Mouse (Mus musculus): ENCODE data around the gene Cnih2. TPM values are rescaled to one million over a fixed set of nuclear protein-coding genes. Genes with fewer than 3 reads are reported as not detected.
A peak's percentile ranks its signal among the peaks of the same experiment; 100 is the strongest.

The Cnih2 gene
- polyA plus RNA-seq, 1 experiment, result 3.7 TPM

GRCm38 (mm10) chr19:5068570-5069234, 29.6 kb downstream of the Cnih2 start:
- Histone ChIP-seq H3K9ac (ENCODE audit: low read depth, poor library complexity, severe bottlenecking) (peak overlapping the region; percentile 33; the same call in 1 of the 2 replicates), H3K4me3 (ENCODE audit: low read depth, low read length) (peak overlapping the region; percentile 39), H3K9me3 (replicated peaks; ENCODE audit: control insufficient read depth, insufficient read depth, low read length, poor library complexity, severe bottlenecking) (no peaks in the 10 kb centered on the region), H3K36me3 (ENCODE audit: control insufficient read depth, insufficient read depth, low read length, poor library complexity, severe bottlenecking) (no peaks in the 10 kb centered on the region), H3K4me1 (ENCODE audit: control insufficient read depth, insufficient read depth, low read length) (peaks cover 6% of the 10 kb centered on the region), H3K27me3 (ENCODE audit: control insufficient read depth, insufficient read depth, low read length, poor library complexity, severe bottlenecking) (no peaks in the 10 kb centered on the region), H3K27ac (ENCODE audit: insufficient read depth, low read length) (no peak overlapping the region)
- TF ChIP-seq EP300 (IDR thresholded peaks at IDR 0.05; ENCODE audit: insufficient read depth, low read depth, low read length) (no peak), POLR2A (IDR thresholded peaks at IDR 0.05; ENCODE audit: insufficient read depth, low read length) (no peak), CTCF (IDR thresholded peaks at IDR 0.05; ENCODE audit: low read depth, low read length) (no peak)

GRCm38 (mm10) chr19:5067867-5068569, 30.3 kb downstream of the Cnih2 start, which contains the start of gene Cd248:
TSS of gene Cd248 (plus strand) at chr19:5068078.
- peak within 1 kb of the TSS; percentile 33 for H3K9ac ChIP-seq (ENCODE audit: low read depth, poor library complexity, severe bottlenecking)
- H3K9me3 ChIP-seq (replicated peaks; ENCODE audit: control insufficient read depth, insufficient read depth, low read length, poor library complexity, severe bottlenecking), result no peaks in the 10 kb centered on the region
- H3K27ac ChIP-seq (ENCODE audit: insufficient read depth, low read length), result no peak within 1 kb of the TSS
- H3K36me3 ChIP-seq (ENCODE audit: control insufficient read depth, insufficient read depth, low read length, poor library complexity, severe bottlenecking), result no peaks in the 10 kb centered on the region
- peaks cover 6% of the 10 kb centered on the region for H3K4me1 ChIP-seq (ENCODE audit: control insufficient read depth, insufficient read depth, low read length)
- no peak for TF ChIP-seq EP300 (IDR thresholded peaks at IDR 0.05; ENCODE audit: insufficient read depth, low read depth, low read length)
- no peak for TF ChIP-seq POLR2A (IDR thresholded peaks at IDR 0.05; ENCODE audit: insufficient read depth, low read length)
- TF ChIP-seq CTCF (IDR thresholded peaks at IDR 0.05; ENCODE audit: low read depth, low read length), result no peak
- no peaks in the 10 kb centered on the region for H3K27me3 ChIP-seq (ENCODE audit: control insufficient read depth, insufficient read depth, low read length, poor library complexity, severe bottlenecking)
- H3K4me3 ChIP-seq (ENCODE audit: low read depth, low read length), result peak within 1 kb of the TSS; percentile 39

- H3K27ac ChIP-seq (ENCODE audit: insufficient read depth, low read length), result no peak overlapping the region
- TF ChIP-seq EP300 (IDR thresholded peaks at IDR 0.05; ENCODE audit: insufficient read depth, low read depth, low read length) (no peak), CTCF (IDR thresholded peaks at IDR 0.05; ENCODE audit: low read depth, low read length) (no peak), POLR2A (IDR thresholded peaks at IDR 0.05; ENCODE audit: insufficient read depth, low read length) (no peak)
- peaks cover 12% of the 10 kb centered on the region for H3K4me1 ChIP-seq (ENCODE audit: control insufficient read depth, insufficient read depth, low read length)
- peak overlapping the region; percentile 10; the same call in 1 of the 2 replicates for H3K4me3 ChIP-seq (ENCODE audit: low read depth, low read length)
- no peaks in the 10 kb centered on the region for H3K27me3 ChIP-seq (ENCODE audit: control insufficient read depth, insufficient read depth, low read length, poor library complexity, severe bottlenecking)
- H3K9ac ChIP-seq (ENCODE audit: low read depth, poor library complexity, severe bottlenecking), result no peak overlapping the region
- no peaks in the 10 kb centered on the region for H3K36me3 ChIP-seq (ENCODE audit: control insufficient read depth, insufficient read depth, low read length, poor library complexity, severe bottlenecking)
- H3K9me3 ChIP-seq (replicated peaks; ENCODE audit: control insufficient read depth, insufficient read depth, low read length, poor library complexity, severe bottlenecking), result no peaks in the 10 kb centered on the region
These were observed 31.1 kb downstream of the Cnih2 start for GRCm38 (mm10) chr19:5067040-5067799.

- no peak for TF ChIP-seq EP300 (IDR thresholded peaks at IDR 0.05; ENCODE audit: insufficient read depth, low read depth, low read length)
- no peak for TF ChIP-seq POLR2A (IDR thresholded peaks at IDR 0.05; ENCODE audit: insufficient read depth, low read length)
- no peak for TF ChIP-seq CTCF (IDR thresholded peaks at IDR 0.05; ENCODE audit: low read depth, low read length)
- Histone ChIP-seq H3K9me3 (replicated peaks; ENCODE audit: control insufficient read depth, insufficient read depth, low read length, poor library complexity, severe bottlenecking) (no peaks in the 10 kb centered on the region), H3K4me3 (ENCODE audit: low read depth, low read length) (no peak overlapping the region), H3K9ac (ENCODE audit: low read depth, poor library complexity, severe bottlenecking) (no peak overlapping the region), H3K4me1 (ENCODE audit: control insufficient read depth, insufficient read depth, low read length) (peaks cover 22% of the 10 kb centered on the region), H3K36me3 (ENCODE audit: control insufficient read depth, insufficient read depth, low read length, poor library complexity, severe bottlenecking) (no peaks in the 10 kb centered on the region), H3K27ac (ENCODE audit: insufficient read depth, low read length) (no peak overlapping the region), H3K27me3 (ENCODE audit: control insufficient read depth, insufficient read depth, low read length, poor library complexity, severe bottlenecking) (no peaks in the 10 kb centered on the region)
These were observed 33.2 kb downstream of the Cnih2 start for GRCm38 (mm10) chr19:5065104-5065503.

- H3K9ac ChIP-seq (ENCODE audit: low read depth, poor library complexity, severe bottlenecking), result no peak overlapping the region
- TF ChIP-seq CTCF (IDR thresholded peaks at IDR 0.05; ENCODE audit: low read depth, low read length), result no peak
- no peak for TF ChIP-seq POLR2A (IDR thresholded peaks at IDR 0.05; ENCODE audit: insufficient read depth, low read length)
- TF ChIP-seq EP300 (IDR thresholded peaks at IDR 0.05; ENCODE audit: insufficient read depth, low read depth, low read length), result no peak
- no peak overlapping the region for H3K27ac ChIP-seq (ENCODE audit: insufficient read depth, low read length)
- no peaks in the 10 kb centered on the region for H3K27me3 ChIP-seq (ENCODE audit: control insufficient read depth, insufficient read depth, low read length, poor library complexity, severe bottlenecking)
- no peaks in the 10 kb centered on the region for H3K9me3 ChIP-seq (replicated peaks; ENCODE audit: control insufficient read depth, insufficient read depth, low read length, poor library complexity, severe bottlenecking)
- no peaks in the 10 kb centered on the region for H3K36me3 ChIP-seq (ENCODE audit: control insufficient read depth, insufficient read depth, low read length, poor library complexity, severe bottlenecking)
- H3K4me1 ChIP-seq (ENCODE audit: control insufficient read depth, insufficient read depth, low read length), result peaks cover 34% of the 10 kb centered on the region
- H3K4me3 ChIP-seq (ENCODE audit: low read depth, low read length), result no peak overlapping the region
These were observed 35.9 kb downstream of the Cnih2 start for GRCm38 (mm10) chr19:5062446-5062845.
